Mouse (Mus musculus): ENCODE data around the gene Eri2.

Eri2 gene

DNA sequence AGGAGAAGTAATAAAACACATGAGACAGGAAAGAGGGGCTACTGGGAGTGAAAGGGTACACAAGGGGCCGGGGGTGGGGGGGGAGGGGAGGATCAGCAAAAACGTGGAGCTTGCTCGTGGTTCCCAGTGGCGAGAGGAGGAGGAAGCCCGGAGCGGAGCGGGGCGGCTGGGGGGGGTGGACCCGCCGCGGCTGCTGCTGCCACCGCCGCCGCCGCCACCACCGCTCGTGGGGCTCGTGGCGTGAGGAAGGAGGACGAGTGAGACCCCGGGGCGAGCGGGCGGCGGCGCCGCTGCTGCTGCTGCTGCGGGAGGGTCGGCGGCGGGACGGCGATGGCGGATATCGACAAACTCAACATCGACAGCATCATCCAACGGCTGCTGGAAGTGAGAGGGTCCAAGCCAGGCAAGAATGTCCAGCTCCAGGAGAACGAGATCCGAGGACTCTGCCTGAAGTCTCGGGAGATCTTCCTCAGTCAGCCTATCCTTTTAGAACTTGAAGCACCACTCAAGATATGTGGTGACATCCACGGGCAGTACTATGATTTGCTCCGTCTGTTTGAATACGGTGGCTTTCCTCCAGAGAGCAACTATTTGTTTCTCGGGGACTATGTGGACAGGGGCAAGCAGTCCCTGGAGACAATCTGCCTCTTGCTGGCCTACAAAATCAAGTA is 53.9 kb downstream of the Eri2 start:
- in situ Hi-C loops (cut with MboI, MseI): loop anchor here (10.0 kb wide), 2 partner anchors 895 to 1945 kb away; partner anchors contain the start of gene Uqcrc2

DNA sequence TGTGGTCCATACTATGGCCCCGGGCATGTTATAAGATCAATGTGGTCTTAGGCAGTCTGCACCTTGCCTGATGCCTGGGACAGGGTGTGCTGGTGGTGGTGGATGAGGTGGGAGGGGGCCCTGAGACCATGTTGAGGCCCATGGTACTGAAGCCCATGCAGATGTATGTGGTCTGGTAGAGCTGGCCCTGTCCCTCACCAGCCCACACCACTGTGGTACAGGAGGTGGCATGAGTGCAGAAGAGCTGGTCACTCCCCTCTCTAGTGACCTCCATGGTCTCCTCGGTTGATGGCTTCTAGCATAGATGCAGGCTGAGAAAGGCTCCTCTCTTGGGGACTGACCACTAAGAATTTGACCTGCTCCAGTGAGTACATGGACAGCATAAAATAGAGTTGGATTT is 55.0 kb downstream of the Eri2 start:
- in situ Hi-C loops (cut with MboI, MseI): loop anchor here (10.0 kb wide), 2 partner anchors 896 to 1946 kb away; partner anchors contain the start of gene Uqcrc2

DNA sequence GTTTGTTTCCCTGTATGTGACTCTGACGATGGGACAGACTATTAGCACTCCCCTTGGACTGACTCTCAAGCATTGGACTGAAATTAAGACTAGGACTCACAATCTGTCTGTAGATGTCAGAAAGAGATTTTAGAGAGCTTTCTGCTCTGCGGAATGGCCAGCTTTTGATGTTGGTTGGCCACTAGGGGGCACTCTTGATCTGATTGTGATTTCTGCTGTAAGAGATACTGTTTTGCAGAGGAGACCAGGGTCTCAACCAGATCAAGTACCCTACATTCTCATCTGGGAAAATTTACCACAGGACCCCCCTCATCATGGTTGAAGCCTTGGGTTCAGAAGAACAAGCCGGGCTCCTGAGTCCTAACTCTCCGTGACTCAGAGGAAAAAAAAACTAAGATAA is 62.6 kb downstream of the Eri2 start:
- in situ Hi-C loops (cut with MboI, MseI): loop anchor here (10.0 kb wide), 2 partner anchors 904 to 1954 kb away; partner anchors contain the start of gene Uqcrc2

DNA sequence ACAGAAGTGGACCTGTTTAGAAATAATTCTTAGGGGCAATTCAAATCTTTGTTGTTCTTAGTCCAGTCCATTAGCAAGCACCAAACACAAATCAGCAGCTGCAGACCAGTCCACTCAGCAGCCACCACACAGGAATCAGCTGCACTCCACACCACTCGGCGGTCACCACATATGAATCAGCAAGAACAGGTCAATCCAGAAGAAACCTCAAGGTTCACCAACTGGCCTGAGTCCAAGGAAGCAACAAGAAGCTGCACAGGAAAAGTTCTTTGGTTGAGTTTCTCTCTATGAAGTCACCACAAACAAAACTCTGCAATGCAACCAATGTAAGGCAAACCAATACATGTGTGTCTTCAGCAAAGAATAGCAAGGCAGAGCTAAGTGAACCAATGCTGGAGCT is 66.2 kb downstream of the Eri2 start:
- in situ Hi-C loops (cut with MboI, MseI): no loop called here

DNA sequence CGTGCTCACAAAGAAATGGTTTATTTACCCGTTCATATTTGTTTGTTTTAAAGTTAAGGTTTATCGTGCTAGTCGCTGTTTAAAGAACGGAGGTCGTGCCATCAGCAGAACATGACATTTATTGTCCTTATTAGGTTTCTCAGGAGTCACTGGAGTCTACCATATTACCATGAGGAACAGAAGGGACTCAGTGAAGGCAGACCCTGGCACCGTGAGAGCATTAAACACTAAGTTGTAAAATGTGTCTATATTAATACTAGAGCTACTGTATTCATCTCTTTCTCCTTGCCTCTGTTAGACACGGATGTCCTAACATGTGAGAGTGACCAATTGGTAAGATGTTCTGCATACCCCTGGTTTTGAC is 72.9 kb downstream of the Eri2 start:
- in situ Hi-C loops (cut with MboI, MseI): loop anchor here (25.0 kb wide), 1 partner anchor 984 kb away; the partner anchor contains the start of gene Vps35l

DNA sequence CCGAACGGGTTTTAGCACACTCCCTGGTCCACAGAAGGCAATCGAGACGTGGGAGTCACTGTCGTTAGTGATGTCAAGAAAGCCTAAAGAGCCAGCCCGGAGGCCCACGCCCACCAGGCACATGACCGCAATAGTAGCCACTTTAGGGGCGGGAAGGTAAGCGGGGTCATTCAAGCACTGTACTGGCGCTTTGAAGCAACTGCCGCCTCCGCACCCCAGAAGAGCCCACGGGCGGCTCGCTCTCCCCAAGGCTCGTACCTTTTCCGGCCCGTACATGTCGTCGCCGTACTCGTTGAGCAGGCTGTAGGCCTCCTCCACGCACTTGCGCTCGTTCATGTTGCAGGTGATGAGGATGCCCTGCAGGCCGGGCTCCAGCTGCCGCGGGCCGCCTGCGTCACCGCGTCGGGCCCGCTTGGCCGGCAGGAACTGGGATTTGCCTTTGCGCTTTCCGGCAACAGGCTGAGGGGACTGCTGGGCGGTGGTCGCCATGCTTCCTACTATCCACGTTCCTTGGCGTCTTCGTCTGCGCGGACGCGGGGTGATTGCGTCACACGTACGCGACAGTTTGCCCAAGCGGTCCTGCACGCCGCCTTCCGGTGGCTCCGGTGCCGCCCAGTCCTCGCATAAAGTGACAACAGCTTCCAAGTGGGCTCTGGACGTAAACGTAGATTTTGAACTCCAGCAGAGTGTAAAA is 73.5 kb downstream of the Eri2 start, which contains the start of gene Thumpd1:
Gene Thumpd1, minus strand, starts transcription at position 546 of the 694 bp plus-strand sequence.
- in situ Hi-C loops (cut with MboI, MseI): loop anchor here (25.0 kb wide), 1 partner anchor 983 kb away; the partner anchor contains the start of gene Vps35l

Data from T-helper 2 cell (primary cell).